Mouse (Mus musculus) retina, adult 2 months (tissue): ENCODE results near the gene Trpc1.
A peak's percentile ranks its signal among the peaks of the same experiment; 100 is the strongest.

Source experiments
- DNase-seq: peaks from one replicate; pipeline ENCODE4 v3.0.0-alpha.2; 2012; ENCODE audit warnings: low read depth, low spot score

Trpc1 gene

DNA sequence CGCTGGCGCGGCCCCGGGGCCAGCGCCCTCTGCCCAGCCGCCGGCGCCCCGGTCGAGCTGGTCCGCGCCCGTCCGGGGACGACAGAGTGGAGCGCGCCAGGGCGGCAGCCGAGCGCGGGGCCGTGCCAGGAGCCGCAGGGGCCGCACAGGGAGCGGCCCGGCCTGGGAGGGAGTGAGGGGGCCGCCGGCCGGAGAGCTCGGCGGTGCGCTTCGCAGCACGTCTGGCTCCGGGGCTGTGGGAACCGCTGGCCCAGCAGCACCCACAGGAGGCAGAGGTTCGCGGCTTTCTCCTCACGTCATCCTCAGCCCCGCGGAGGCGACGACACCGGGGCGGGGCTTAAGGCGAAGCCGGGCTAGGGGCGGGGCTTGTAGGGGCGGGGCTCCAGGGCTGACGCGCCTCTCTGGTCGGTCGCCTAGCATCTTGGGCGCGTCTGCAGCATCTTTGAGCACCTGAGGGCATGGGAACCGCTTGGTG is at the start of gene Trpc1:
TSS of gene Trpc1 (minus strand) at position 339 of the 475 bp plus-strand sequence.
- DNase-seq: peak; percentile 77

DNA sequence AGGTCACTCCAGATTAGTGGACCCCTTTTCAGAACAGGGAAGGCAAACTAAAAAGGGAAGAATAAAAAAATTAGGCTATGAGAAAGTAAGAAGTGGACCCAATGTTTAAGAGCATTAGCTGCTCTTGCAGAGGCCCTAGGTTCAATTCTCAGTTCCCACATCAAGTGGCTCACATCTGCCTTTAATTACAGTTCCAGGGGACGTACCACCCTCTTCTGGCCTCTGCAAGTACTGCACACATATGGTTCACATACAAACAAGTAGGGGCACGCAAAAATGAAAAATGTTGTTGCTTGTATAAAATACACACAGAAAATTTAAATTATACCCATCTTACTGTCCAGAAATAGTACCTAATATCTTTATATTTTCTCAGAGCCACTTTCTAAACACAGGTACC is 46.1 kb upstream of the Trpc1 start:
- DNase-seq: no peak

DNA sequence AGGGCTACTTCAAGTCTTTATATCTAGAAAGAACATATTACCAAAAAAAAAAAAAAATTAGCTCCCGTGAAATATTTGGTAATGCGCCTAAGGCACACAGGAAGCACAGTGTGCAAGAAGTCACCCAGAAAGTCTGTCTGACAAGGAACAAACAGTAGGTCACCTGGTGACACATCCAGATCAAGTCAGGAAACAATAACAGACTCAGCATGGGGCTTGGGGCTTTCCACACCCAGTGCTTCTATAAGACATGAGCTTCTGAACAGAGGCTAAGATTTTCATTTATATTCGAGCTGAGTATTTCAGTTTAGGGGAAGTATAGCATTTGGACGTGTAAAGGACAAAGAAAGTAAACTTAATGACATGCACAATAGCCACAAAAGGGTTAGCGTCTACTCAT is 45.7 kb upstream of the Trpc1 start:
- DNase-seq: no peak

DNA sequence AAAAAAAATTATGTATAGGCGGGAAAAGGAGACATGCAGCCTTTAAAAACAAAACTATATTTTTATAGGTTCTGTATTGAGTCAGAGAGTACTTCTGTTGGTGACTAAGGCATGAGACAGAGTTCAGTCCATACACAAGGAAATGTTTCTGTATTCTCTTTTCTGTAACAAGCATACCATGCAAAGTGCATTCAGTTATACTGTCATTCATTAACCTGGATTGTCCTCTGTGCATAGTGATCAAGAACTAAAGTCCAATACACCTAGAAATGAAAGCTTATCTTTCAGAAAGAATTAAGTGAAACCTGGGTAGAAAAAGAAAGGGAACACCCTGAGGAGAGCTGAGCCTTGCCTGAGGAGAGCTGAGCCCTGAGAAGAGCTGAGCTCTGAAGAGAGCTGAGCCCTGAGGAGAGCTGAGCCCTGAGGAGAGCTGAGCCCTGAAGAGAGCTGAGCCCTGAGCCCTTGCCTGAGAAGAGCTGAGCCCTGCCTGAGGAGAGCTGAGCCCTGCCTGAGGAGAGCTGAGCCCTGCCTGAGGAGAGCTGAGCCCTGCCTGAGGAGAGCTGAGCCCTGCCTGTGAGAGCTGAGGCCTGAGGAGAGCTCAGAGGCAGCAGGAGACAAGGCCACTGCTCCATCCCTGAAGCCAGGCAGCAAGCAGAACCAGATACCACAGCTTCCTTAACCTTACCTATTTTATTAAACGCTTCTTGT is 45.1 kb upstream of the Trpc1 start:
- DNase-seq: no peak

DNA sequence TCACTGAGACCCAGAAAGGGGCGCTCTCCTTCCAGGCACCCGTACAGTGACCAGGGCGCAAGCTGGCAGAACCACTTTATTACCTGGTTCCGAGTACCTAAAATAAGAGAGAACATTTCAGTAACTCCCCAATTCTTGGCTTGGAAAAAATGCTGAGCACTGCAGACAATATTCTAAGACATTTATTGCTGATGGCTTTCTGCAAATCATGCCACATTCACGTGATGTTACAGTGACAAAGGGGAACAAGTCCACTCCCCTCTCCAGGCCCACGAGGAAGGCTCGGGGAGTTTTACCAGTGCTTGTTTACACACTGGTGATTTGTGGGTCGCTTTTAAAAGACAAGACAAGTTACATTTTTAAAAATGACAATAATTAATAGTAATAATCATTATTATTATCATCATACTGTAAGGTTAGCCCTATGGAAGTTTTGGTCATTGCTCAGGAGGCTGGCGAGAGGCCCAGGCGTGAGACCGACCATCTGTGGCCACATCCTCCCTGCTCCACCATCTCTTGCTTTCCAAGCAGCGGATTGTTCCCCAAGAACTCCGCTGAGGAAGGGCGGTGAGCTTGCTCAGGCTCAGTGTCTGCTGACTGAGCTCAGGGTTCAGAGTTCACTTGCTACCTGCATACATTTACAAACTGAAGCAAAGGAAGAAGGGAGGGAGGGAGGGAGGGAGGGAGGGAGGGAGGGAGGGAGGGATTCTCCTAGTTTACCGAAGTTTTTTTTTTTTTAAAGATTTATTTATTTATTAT is 44.0 kb upstream of the Trpc1 start:
- no peak for DNase-seq

DNA sequence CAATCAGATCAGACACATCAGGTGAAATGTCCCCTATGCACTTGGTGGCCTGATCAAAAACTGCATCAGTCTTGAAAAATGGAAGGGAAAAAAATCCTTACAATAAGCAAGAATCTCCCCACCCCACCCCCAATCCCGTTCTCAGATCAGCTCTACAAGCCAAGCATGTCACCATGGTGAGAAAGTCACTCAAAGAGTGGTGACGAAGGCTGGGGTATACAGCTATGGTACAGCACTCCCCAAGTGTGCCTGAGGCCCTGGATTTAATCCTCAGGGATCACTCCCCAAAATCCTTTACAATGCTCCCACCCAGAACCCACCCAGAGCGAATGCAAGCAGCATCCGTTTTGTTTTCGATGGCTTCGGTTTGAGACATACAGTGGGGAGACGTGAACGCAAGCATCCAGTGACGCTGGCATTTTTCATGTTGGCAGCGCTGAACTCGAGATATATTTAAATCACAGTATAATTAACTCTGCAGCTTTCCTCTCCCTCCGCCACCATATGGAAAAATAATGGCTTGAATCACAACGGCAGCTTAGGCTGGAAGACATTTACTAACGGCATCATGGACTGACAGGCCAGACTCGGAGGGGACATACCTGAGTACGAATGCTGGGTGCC is 34.8 kb upstream of the Trpc1 start:
- no peak for DNase-seq

DNA sequence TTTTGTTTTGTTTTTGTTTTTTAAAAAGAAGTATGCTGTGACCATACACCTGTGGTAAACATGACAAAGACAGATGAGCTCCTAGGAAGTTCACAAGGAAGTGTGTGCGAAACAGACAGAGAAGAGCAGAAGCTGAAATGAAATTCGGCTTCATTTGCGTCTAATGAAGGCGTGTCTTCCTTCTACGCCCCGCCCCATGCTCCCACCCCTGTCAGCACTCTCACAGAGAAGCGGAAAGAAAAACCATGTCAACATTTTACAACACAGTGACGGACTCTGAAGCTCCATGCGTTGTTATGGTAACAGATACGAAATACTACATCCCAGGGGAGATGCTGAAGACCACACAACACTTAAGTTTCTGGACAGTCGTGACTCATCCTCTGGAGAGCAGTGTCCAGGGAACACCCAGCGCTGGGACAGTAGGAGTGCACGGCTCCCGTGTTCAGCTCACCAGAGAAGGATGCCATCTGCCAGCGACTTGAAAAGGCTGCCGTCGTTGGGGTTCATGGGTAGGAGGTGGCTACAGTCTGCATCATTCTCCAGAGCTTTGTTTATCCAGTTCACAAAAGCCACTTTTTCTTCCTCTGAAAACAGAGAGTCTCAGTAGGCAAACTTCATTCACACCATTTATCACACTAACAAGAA is 33.6 kb upstream of the Trpc1 start:
- no peak for DNase-seq

DNA sequence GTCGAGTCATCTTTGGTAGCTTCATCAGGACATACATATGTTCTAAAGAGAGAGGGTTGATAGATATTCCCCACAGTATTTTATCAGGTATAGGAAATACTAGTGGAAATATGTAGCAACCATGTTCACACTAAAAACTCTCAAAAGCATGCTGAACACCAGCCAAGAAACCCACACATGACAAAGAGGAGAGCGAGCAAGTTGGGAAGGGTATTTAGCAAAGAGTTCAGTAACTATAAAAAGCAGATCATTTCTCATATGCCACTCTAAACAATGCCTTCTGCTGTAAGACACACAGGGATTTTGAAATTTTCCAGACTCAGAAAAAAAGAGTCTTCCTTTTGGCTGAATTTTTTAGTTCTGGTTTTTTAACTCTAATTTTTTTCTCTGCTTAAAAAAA is 21.5 kb upstream of the Trpc1 start:
- no peak for DNase-seq

DNA sequence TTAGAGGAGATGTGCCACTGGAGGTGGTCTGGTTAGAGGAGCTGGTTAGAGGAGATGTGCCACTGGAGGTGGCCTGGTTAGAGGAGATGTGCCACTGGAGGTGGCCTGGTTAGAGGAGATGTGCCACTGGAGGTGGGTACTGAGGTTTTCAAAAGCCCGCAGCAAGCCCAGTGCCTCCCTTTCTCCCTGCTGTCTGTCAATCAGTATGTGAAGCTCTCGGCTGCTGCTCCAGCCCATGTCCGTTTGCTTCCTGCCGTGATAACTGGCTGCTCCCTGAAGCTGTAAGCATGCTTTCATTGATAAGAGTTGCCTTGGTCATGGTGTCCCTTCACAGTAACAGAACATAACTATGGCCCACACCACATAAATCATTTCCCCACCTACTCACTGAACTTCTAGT is 13.0 kb upstream of the Trpc1 start:
- no peak for DNase-seq

DNA sequence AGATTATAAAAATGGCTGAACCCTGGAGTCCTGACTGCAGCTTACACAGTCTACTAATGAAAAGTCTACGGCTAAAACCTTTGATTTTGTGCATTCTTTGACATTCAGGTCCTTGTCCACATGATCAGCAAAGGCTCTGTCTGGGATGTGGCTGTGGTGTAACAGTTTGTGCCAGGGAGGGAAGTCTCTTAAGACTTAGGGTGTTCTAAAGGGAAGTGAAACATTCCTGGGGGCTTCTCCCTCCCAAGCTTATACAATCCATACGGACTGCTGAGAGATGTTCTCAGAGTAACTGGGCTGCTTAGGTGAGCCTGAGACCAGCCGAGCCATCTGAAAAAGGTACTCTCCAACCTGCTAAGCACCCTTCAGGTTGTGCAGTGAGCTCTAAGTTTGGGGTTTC is 12.1 kb upstream of the Trpc1 start:
- DNase-seq: no peak

DNA sequence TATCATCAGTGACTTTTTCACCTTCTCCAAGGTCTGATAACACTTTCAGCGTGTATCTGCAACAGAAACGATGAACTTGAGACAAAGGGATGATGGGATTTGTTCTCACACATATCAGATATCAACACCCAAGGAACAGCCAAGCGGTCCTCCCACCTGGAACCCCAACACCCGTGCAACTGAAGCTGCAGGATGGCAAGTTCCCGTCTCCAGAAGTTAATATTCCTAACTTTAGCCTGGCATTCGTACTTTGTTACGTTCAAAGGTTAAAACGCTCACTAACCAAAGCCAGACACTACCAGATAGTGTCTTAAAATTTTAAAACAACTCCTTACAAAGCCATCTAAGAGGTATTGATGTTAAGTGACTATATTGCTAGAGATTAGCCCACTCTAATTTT is 11.2 kb upstream of the Trpc1 start:
- DNase-seq: no peak

DNA sequence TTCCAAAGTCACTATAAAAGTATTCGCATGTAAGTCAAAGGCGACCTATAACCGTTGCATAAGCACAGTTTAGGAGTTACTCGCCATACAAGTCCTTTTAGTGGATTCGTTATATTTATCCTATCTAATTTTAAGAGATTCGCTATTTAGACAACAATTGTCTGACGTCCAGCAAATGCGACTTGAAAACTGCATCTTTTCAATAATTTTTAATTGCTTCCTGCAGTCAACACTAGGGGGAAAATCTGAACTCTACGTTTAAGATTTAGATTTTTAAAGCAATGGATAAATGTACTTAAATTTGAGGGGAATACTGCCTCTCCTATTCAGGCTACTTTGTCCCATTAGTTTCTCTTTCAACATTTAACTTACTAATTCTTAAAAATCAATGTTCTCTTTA is 571 bp upstream of the Trpc1 start:
- no peak for DNase-seq

DNA sequence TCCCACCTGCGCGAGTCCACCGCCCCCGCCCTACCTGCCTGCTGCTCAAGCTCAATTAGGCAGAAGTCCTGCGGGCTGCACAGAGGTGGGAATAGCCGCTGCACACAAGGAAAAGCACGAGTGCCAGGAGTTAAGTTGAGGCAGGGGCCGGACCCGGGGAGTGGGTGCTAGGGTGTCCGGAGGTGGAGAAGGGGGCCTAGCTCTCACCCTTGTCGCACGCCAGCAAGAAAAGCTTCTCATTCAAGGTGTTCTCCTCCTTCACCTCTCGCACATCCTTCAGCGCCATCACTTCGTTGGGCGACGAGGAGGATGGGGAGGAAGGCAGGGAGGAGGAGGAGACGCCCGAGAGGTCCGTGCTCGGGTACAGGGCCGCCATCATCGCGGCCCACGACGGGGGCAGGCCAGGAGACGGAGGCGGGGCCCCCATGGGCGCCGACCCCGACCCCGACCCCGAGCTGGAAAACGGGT is 680 bp downstream of the Trpc1 start:
- no peak for DNase-seq

DNA sequence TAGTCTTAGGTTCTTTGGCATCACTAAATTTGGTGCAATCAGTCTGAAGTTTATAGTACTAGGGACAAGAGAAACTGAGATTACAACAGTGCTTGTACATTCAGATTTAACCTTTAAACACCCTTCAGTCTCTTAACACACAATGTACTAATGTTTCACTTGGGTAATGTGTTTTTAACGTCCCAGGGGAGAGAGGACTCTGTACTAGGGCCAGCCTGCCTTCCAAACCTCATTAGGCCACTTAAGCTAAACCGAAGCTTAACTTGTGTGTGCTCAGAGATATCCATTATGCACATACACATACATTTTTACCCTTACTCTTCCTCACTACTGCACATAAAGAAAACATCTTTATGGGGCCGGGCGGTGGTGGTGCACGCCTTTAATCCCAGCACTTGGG is 2.9 kb downstream of the Trpc1 start:
- DNase-seq: no peak

DNA sequence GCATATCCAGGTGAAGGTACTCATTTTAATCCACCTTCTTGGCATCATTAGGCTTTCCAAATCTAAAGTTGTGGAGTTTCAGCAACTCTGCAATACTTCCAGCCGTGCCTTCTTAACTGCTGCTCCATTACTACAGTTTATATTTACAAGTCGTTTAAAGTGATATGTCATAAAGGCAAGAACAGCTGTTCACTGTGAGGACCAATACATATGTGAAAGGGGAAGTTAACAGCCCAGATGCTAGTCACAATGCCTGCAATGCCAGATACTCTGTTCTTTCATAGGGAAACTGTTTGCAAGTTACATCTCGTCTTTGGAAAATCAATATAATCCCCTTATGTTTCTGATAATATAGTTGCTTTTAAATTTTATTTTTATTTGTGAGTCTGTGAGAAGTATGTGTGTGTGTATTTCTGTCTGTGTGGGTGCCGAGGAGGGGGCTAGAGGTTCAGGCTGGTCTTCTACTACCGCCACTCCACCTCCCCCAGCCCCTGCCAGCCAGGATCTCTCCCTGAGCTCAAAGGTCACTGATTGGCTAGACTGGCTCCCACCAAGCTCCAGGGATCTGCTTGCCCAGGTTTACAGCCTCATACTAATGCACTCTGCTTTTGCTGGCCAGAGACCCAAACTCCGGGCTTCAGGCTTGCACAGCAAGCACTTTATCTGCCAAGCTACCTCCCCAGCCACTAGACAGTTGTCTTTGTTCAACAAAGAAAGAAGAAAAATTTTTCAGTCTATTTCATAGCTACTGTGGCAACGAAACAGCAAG is 5.1 kb downstream of the Trpc1 start:
- no peak for DNase-seq

DNA sequence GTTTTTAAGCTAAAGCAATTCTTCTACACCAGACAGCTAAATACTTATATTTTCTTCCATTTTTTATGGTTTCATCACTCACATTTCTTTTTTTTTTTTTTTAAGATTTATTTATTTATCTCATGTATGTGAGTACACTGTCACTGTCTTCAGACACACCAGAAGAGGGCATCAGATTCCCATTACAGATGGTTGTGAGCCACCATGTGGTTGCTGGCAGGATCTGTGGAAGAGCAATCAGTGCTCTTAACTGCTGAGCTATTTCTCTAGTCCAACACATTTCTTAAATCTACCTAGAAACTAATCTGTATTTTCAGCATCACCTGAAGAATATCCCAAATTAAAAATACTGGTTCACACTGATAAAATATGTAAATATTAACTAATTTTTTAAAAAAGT is 13.9 kb downstream of the Trpc1 start:
- no peak for DNase-seq

DNA sequence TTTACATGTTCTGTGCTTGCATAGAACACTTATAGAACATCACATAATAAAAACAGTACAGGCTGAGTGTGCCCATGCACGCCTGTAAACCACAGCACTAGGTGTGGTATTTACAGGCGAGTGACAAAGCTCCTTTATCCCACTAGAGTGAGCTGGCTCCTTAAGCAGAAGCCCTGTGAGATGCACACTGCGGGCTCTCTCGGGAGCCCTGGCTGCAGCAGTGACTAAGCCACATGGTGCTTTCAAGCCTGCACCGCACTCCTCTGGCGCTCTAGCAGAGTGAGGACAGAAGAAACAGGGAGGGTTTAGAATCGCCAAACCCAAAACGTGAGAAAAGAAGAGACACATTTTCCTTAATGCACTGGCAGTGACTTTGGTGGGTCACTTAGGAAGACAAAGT is 37.6 kb downstream of the Trpc1 start:
- no peak for DNase-seq

DNA sequence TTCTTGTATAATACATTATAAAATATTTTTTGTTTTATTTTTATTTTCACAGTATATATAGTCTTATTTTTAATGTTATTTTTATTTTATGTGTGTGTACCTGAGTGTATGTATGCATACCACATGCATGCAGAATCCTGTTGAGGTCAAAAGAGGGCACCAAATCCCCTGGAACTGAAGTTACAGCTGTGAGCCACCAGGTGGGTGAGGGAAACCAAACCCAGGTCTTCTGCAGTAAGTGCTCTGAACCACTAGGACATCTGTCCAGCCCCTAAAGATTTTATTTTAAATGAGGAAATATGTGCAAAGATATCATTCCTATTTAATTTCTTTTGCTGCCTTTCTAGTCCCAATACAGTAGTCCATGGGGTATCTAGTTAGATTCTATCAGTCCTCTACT is 41.2 kb downstream of the Trpc1 start:
- no peak for DNase-seq

DNA sequence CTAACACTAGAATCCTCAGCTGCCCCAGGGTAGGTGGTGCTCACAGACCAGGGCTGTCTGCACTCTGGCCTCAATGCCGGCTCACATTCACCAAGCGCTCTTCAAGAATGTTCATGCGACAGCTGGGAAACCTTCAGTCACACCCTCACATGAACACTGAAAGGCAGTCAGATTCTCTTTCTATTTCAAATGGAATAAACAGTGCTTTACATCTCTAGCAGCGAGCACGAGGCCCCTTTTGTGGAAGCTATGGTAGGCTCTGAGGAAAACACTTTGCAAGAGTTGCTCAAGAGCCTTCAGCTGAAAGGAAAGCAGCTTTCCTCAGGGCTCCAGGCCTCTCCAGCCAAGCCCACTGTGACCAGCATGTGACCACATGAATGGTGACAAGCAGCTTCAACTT is 44.8 kb downstream of the Trpc1 start:
- no peak for DNase-seq

DNA sequence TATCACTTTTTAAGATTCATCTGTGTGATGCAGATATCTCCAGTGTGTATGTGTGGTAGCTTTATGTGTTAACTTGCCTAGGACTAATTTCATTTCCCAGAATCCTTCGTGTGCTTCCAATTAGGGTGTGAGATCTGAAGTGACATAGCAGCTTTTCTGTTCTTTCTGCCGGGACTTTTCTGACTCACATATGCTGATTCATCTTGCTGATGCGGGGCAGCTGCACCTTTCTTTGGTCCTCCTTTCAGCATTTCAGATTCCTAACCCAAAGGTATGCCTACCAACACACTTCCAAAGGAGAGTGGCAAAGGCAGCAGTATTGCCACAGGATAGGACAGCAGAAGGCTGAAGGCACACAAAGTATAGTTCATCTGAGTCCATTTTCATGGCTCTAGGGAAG is 46.1 kb downstream of the Trpc1 start:
- DNase-seq: no peak

DNA sequence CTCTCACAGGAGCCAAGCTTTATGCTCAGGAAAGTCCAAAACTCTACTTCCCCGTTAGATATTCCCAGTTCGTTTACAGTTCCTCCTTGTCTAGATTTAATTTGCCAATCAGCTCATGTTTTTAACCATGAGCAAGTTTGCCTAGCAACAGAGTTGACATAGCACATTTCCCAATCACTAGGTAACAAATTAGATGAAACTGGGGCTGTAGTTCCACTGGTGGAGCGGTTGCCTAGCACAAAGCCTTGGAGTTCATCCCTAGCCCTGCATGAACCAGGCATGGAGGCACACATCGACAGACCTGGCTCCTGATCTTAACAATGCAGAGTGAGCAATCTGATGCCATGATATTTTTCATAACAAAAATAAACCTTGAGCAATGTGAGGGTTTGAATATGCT is 50.9 kb downstream of the Trpc1 start:
- no peak for DNase-seq

DNA sequence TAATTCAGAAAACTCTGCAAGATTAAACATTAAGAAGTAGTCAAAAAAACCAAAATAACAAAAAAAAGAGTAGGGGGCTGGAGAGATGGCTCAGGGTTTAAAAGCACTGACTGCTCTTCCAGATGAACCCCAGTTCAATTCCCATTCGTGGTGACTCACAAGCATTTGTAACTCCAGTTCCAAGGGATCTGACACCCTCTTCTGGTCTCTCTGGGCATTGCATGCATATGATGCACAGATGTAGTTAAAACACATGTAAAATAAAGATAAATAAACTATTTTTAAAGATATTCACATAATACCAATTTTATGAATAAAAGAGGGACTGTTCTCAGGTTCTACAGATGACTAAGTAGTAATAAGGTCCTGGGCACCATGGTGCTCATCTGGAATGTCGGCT is 52.4 kb downstream of the Trpc1 start:
- no peak for DNase-seq
